Mouse (Mus musculus): ENCODE results near the gene Angptl2. TPM values are rescaled to one million over a fixed set of nuclear protein-coding genes. Genes with fewer than 3 reads are reported as not detected.

Gene Angptl2
- polyA plus RNA-seq, 1 experiment from 2014 or later, result 35.8 TPM

DNA sequence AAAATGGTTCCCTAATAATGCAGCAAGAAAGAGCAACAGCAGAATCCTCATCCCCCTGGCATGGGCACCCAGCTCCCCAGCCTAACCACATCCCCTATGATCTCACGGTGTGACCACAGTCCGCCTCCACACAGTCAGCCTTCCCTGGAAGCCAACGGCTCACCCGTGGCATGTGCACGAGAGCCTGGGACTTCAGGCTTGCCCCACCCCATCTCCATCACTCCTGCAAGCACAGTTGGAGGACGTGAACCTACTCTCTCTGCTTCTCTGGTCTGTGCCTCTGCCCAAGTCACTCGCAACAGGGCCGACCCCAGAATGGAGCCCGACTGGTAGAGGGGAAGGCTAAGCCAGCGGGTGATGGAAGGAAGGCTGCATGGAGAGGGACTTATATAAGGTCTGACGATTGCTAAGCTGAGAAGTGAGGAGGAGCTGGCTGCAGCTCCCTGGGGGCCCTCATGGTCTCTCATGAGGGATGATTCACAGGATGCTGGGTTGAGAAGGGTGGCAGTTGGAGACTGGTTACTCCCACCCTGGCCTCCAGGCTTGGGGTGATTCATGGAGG lies 5.6 kb downstream of the Angptl2 start:
- 72% methylated on average over 11 of the region's 11 CpGs for WGBS
- Histone ChIP-seq H3K4me2 (ENCODE audit: low read depth, low read length) (no peak overlapping the region), H3K36me3 (ENCODE audit: control insufficient read depth, insufficient read depth, low read length) (no peaks in the 10 kb centered on the region), H3K9ac (ENCODE audit: low read length) (no peak overlapping the region), H3K27ac (ENCODE audit: low read length) (no peak overlapping the region), H3K27me3 (ENCODE audit: control insufficient read depth, insufficient read depth, low read depth, low read length) (no peaks in the 10 kb centered on the region), H3K4me1 (replicated peaks; ENCODE audit: control insufficient read depth, insufficient read depth, low read length) (peaks cover 27% of the 10 kb centered on the region), H3K4me3 (ENCODE audit: low read length) (no peak overlapping the region), H3K9me3 (ENCODE audit: control insufficient read depth, low read length) (no peaks in the 10 kb centered on the region)
- ATAC-seq (ENCODE audit: low read depth), result no peak

DNA sequence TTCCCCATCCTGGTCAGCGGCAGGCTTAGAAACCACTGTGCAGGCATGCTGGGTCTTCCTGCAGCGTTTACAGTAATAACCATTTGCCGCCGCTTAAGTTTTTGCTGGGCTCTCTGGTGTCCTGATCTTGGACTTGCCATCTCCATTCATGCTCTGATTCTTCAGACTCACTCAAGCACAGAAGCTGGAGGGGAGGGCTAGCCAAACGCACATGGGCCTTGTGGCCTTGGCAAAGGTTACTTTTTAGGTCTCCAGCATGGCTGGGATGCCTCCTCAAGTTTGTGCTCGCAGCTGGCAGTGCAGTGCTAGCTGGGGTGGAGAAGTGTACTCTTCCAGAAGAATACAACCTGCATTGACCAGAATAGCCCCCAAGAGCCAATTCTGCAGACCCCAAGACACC lies 6.6 kb downstream of the Angptl2 start:
- Histone ChIP-seq H3K36me3 (ENCODE audit: control insufficient read depth, insufficient read depth, low read length) (no peaks in the 10 kb centered on the region), H3K9ac (ENCODE audit: low read length) (no peak overlapping the region), H3K4me1 (replicated peaks; ENCODE audit: control insufficient read depth, insufficient read depth, low read length) (peaks cover 18% of the 10 kb centered on the region), H3K27me3 (ENCODE audit: control insufficient read depth, insufficient read depth, low read depth, low read length) (no peaks in the 10 kb centered on the region), H3K4me3 (ENCODE audit: low read length) (no peak overlapping the region), H3K9me3 (ENCODE audit: control insufficient read depth, low read length) (no peaks in the 10 kb centered on the region), H3K4me2 (ENCODE audit: low read depth, low read length) (no peak overlapping the region), H3K27ac (ENCODE audit: low read length) (no peak overlapping the region)
- no peak for ATAC-seq (ENCODE audit: low read depth)
- 80% methylated on average over 6 of the region's 6 CpGs for WGBS

DNA sequence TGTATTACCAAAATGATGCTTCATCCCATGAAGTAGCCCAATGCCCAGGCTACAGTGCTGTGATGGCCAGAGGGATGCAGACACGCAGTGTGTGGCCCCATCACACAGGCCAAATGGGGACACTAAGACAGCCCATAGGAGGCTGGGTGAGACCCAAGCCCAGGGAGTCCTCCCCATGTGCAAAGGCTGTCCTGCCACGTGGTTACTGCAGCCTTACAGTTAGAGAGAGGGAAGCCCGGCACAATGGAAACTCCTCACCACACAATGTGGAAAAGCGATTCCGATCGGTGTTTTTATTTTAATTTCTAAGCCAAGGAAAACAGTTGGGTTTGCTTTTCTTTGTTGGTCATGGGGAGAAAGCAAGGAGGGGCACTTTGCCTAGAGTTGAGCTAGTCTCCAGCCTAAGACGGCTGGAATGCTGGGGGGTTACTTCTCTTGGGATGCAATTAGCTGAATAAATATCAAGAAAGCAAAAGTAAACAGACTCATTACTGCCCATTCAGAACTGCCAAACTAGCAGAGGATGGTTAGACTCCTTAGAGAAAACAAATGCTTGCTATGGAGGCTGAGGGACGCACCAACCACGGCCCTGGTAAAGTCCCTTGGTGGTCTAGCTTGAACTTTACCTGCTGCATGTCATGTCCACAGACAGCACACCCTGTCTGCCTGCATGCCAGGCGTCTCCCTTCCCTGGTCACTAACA lies 7.9 kb downstream of the Angptl2 start:
- Histone ChIP-seq H3K9ac (ENCODE audit: low read length) (no peak overlapping the region), H3K27me3 (ENCODE audit: control insufficient read depth, insufficient read depth, low read depth, low read length) (no peaks in the 10 kb centered on the region), H3K27ac (ENCODE audit: low read length) (0 out of 2 replicates have a peak overlapping the region, but pooled peaks have one; percentile 12), H3K4me3 (ENCODE audit: low read length) (no peak overlapping the region), H3K4me1 (replicated peaks; ENCODE audit: control insufficient read depth, insufficient read depth, low read length) (peaks cover 18% of the 10 kb centered on the region), H3K4me2 (ENCODE audit: low read depth, low read length) (no peak overlapping the region), H3K9me3 (ENCODE audit: control insufficient read depth, low read length) (no peaks in the 10 kb centered on the region), H3K36me3 (ENCODE audit: control insufficient read depth, insufficient read depth, low read length) (0 out of 2 replicates have a peak, but pooled peaks cover 3% of the 10 kb centered on the region)
- no peak for ATAC-seq (ENCODE audit: low read depth)
- 62% methylated on average over 10 of the region's 10 CpGs for WGBS

DNA sequence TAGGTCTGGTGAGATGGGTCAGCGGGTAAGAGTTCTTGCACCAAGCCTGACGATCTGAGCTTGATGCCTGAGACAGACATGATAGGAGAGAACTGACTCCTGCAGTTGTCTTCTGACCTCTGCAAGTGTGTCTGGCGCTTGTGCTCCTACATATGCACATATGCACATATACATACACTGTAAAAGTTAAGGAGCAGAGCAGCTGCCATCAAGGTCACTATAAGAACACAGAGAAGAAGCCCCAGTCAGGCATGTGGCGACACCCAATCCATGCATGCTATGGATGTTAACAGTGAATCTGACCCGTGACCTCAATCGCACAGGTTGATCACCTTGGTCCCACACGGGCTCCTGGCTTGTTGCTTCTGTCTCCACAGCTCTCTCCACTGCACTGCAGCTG lies 10.1 kb downstream of the Angptl2 start:
- Histone ChIP-seq H3K4me3 (ENCODE audit: low read length) (no peak overlapping the region), H3K4me1 (replicated peaks; ENCODE audit: control insufficient read depth, insufficient read depth, low read length) (peaks cover 3% of the 10 kb centered on the region; the same call in 1 of the 2 replicates), H3K27ac (ENCODE audit: low read length) (no peak overlapping the region), H3K4me2 (ENCODE audit: low read depth, low read length) (no peak overlapping the region), H3K9ac (ENCODE audit: low read length) (no peak overlapping the region), H3K9me3 (ENCODE audit: control insufficient read depth, low read length) (no peaks in the 10 kb centered on the region), H3K36me3 (ENCODE audit: control insufficient read depth, insufficient read depth, low read length) (0 out of 2 replicates have a peak, but pooled peaks cover 3% of the 10 kb centered on the region), H3K27me3 (ENCODE audit: control insufficient read depth, insufficient read depth, low read depth, low read length) (no peaks in the 10 kb centered on the region)
- 87% methylated on average over 7 of the region's 7 CpGs for WGBS
- ATAC-seq (ENCODE audit: low read depth), result no peak

DNA sequence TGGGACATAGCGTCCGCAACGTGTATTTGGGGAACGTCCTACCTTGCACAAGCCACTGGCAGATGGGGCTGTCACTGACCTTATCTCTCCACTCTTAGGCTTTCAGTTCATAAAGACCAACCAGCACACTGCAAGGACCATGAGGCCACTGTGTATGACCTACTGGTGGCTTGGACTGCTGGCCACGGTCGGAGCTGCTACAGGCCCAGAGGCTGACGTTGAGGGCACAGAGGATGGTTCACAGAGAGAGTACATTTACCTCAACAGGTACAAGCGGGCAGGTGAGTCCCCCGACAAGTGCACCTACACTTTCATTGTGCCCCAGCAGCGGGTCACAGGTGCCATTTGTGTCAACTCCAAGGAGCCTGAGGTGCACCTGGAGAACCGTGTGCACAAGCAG lies 12.2 kb downstream of the Angptl2 start:
- ATAC-seq (ENCODE audit: low read depth), result no peak
- H3K9me3 ChIP-seq (ENCODE audit: control insufficient read depth, low read length), result no peaks in the 10 kb centered on the region
- no peak overlapping the region for H3K4me2 ChIP-seq (ENCODE audit: low read depth, low read length)
- H3K4me3 ChIP-seq (ENCODE audit: low read length), result no peak overlapping the region
- no peak overlapping the region for H3K27ac ChIP-seq (ENCODE audit: low read length)
- H3K36me3 ChIP-seq (ENCODE audit: control insufficient read depth, insufficient read depth, low read length), result 0 out of 2 replicates have a peak, but pooled peaks cover 3% of the 10 kb centered on the region
- peaks cover 5% of the 10 kb centered on the region; the same call in 1 of the 2 replicates for H3K4me1 ChIP-seq (replicated peaks; ENCODE audit: control insufficient read depth, insufficient read depth, low read length)
- WGBS, result 90% methylated on average over 11 of the region's 11 CpGs
- no peaks in the 10 kb centered on the region for H3K27me3 ChIP-seq (ENCODE audit: control insufficient read depth, insufficient read depth, low read depth, low read length)
- H3K9ac ChIP-seq (ENCODE audit: low read length), result no peak overlapping the region

DNA sequence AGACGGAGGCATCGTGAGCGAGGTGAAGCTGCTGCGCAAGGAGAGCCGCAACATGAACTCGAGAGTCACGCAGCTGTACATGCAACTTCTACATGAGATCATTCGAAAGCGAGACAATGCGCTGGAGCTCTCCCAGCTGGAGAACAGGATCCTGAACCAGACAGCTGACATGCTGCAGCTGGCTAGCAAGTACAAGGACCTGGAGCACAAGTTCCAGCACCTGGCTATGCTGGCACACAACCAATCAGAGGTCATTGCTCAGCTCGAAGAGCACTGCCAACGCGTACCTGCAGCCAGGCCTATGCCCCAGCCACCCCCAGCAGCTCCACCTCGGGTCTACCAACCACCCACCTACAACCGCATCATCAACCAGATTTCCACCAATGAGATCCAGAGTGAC lies 12.7 kb downstream of the Angptl2 start:
- H3K27ac ChIP-seq (ENCODE audit: low read length), result no peak overlapping the region
- H3K9me3 ChIP-seq (ENCODE audit: control insufficient read depth, low read length), result no peaks in the 10 kb centered on the region
- no peak for ATAC-seq (ENCODE audit: low read depth)
- no peak overlapping the region for H3K4me3 ChIP-seq (ENCODE audit: low read length)
- 87% methylated on average over 15 of the region's 15 CpGs for WGBS
- H3K27me3 ChIP-seq (ENCODE audit: control insufficient read depth, insufficient read depth, low read depth, low read length), result no peaks in the 10 kb centered on the region
- no peak overlapping the region for H3K4me2 ChIP-seq (ENCODE audit: low read depth, low read length)
- 0 out of 2 replicates have a peak, but pooled peaks cover 3% of the 10 kb centered on the region for H3K36me3 ChIP-seq (ENCODE audit: control insufficient read depth, insufficient read depth, low read length)
- no peak overlapping the region for H3K9ac ChIP-seq (ENCODE audit: low read length)
- H3K4me1 ChIP-seq (replicated peaks; ENCODE audit: control insufficient read depth, insufficient read depth, low read length), result peaks cover 3% of the 10 kb centered on the region; the same call in 1 of the 2 replicates

DNA sequence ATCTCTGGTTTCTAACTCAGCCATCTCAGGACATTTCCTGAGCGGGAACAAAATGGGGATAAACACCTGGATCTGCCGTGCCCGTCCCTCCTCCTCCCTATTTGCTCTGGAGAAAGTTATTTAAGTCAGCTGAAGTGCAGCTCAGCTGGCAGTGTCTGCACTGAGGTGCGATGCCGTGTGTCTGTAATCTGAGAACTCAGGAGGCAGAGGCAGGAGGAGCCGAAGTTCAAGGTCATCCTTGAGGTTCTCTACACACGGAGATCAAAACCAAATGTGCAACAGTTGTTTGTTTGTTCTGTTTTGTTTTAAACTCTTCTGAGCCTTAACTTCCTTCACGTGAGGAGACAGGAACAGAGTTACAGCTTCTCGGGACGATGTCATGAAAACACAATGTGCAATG lies 14.8 kb downstream of the Angptl2 start:
- no peak overlapping the region for H3K9ac ChIP-seq (ENCODE audit: low read length)
- peaks cover 8% of the 10 kb centered on the region for H3K4me1 ChIP-seq (replicated peaks; ENCODE audit: control insufficient read depth, insufficient read depth, low read length)
- no peak overlapping the region for H3K27ac ChIP-seq (ENCODE audit: low read length)
- WGBS, result 45% methylated on average over 10 of the region's 10 CpGs
- no peaks in the 10 kb centered on the region for H3K9me3 ChIP-seq (ENCODE audit: control insufficient read depth, low read length)
- 0 out of 2 replicates have a peak, but pooled peaks cover 3% of the 10 kb centered on the region for H3K36me3 ChIP-seq (ENCODE audit: control insufficient read depth, insufficient read depth, low read length)
- H3K4me3 ChIP-seq (ENCODE audit: low read length), result no peak overlapping the region
- H3K27me3 ChIP-seq (ENCODE audit: control insufficient read depth, insufficient read depth, low read depth, low read length), result no peaks in the 10 kb centered on the region
- H3K4me2 ChIP-seq (ENCODE audit: low read depth, low read length), result no peak overlapping the region
- no peak for ATAC-seq (ENCODE audit: low read depth)

DNA sequence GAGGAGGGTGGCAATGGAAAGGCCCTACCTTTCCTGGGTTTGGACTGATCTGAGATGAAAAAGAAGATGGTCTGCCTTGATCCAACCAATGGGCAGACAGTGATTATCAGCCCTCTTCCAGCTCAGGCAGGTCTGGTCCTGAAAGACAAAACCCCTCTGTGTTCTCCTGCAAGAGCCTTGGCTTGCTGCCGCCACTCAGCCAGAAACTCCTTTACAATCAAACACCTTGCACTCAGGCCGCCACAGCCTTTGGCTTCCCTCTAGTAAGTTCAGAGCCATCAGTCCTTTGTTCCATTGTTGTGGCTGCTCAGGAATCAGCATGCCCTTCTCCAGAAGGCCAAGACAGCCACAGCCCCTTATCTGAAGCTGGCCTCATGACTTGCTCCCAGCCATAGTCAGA lies 15.9 kb downstream of the Angptl2 start:
- no peak overlapping the region for H3K9ac ChIP-seq (ENCODE audit: low read length)
- H3K4me1 ChIP-seq (replicated peaks; ENCODE audit: control insufficient read depth, insufficient read depth, low read length), result peaks cover 12% of the 10 kb centered on the region
- no peak overlapping the region for H3K4me2 ChIP-seq (ENCODE audit: low read depth, low read length)
- peak overlapping the region; percentile 44 for H3K27ac ChIP-seq (ENCODE audit: low read length)
- no peaks in the 10 kb centered on the region for H3K9me3 ChIP-seq (ENCODE audit: control insufficient read depth, low read length)
- no peaks in the 10 kb centered on the region for H3K27me3 ChIP-seq (ENCODE audit: control insufficient read depth, insufficient read depth, low read depth, low read length)
- 65% methylated on average over 2 of the region's 2 CpGs for WGBS
- ATAC-seq (ENCODE audit: low read depth), result no peak
- no peak overlapping the region for H3K4me3 ChIP-seq (ENCODE audit: low read length)
- 0 out of 2 replicates have a peak, but pooled peaks cover 4% of the 10 kb centered on the region for H3K36me3 ChIP-seq (ENCODE audit: control insufficient read depth, insufficient read depth, low read length)

DNA sequence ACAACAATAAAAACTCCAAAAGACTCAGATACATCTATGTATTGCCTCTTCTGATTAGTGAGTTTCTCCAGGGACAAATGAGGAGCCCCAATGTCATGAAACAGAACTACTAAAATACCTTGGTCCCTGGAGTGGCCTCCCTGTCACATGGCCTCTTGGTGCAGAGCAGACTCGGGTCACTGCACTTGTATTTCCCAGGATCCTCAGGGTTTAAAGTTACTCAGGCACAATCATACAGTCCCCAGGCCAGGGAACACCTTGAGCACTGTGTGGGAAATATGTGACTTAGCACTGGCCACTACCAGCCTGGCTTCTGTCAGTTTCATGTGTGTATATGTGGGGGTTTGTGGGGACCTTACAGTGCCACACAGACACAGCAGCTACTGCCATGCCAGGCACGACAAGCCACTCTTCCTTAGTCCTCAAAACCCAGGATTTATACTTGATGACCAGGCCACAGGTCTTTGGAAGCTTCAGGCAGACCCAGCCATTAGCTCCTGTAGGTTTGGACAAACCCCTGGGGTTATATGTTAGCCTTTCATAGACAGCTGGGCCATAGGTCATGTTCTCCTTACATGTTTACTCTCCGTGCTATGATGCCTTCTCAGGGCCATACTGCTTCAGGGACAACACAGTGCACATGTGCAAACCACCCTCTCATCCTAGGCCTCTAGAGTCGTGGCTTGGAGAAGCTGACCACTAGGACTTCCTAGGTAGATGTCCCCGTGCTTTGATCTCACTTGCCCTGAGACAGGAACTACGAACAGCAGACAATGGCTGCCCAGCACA lies 17.1 kb downstream of the Angptl2 start:
- WGBS, result 69% methylated on average over 6 of the region's 6 CpGs
- H3K27ac ChIP-seq (ENCODE audit: low read length), result no peak overlapping the region
- ATAC-seq (ENCODE audit: low read depth), result no peak

More for the DNA sequence above, 17.1 kb downstream of the Angptl2 start:
- no peak overlapping the region for H3K4me2 ChIP-seq (ENCODE audit: low read depth, low read length)
- peaks cover 12% of the 10 kb centered on the region for H3K4me1 ChIP-seq (replicated peaks; ENCODE audit: control insufficient read depth, insufficient read depth, low read length)
- H3K27me3 ChIP-seq (ENCODE audit: control insufficient read depth, insufficient read depth, low read depth, low read length), result no peaks in the 10 kb centered on the region
- H3K9me3 ChIP-seq (ENCODE audit: control insufficient read depth, low read length), result no peaks in the 10 kb centered on the region
- 0 out of 2 replicates have a peak, but pooled peaks cover 5% of the 10 kb centered on the region for H3K36me3 ChIP-seq (ENCODE audit: control insufficient read depth, insufficient read depth, low read length)
- no peak overlapping the region for H3K9ac ChIP-seq (ENCODE audit: low read length)
- no peak overlapping the region for H3K4me3 ChIP-seq (ENCODE audit: low read length)
